Mouse (Mus musculus) testis, adult 2 months (tissue): ENCODE data around the gene Mast3.

ENCODE experiments used
- CTCF ChIP-seq: fragments of 200-500 bp; IDR thresholded peaks from 2 replicates; pipeline ENCODE4 v1.5.1; 2012; ENCODE audit warnings: low read depth, mild to moderate bottlenecking, inconsistent platforms, low read length, moderate library complexity; ENCODE audit not compliant: control insufficient read depth, insufficient read depth, insufficient replicate concordance
- POLR2A ChIP-seq: fragments of 200-500 bp; IDR thresholded peaks from 2 replicates; pipeline ENCODE4 v1.6.1; 2012; ENCODE audit warnings: low read depth, mild to moderate bottlenecking, inconsistent platforms, low read length, moderate library complexity; ENCODE audit not compliant: control insufficient read depth

- TF ChIP-seq POLR2A (no peak), CTCF (no peak)
Measured at GRCm38 (mm10) chr8:70808955-70809701, 4.3 kb upstream of the Mast3 start.
